Mouse (Mus musculus) CH12.LX (cell line): ENCODE measurements at regions not wholly inside any gene's neighbourhood (a gene's known extent, or its start where the extent isn't known, plus 50 kb on each side); places are given as distances from the start of the nearest gene placed in this dataset.

Source experiments
- DNase-seq: peaks from one replicate; pipeline ENCODE4 v3.0.0-alpha.2; 2013; ENCODE audit errors: extremely low read depth
- H3K27ac ChIP-seq: 2 replicates; pipeline ENCODE4 v1.5.1; 2012; ENCODE audit warnings: low read depth, mild to moderate bottlenecking, control low read depth, moderate library complexity; ENCODE audit not compliant: insufficient read depth
- H3K27me3 ChIP-seq: replicated peaks from 2 replicates; pipeline ENCODE3; 2012; ENCODE audit warnings: inconsistent platforms
- H3K36me3 ChIP-seq, 2 experiments: replicated peaks in 1 of 2; 2 replicates each; pipeline versions ENCODE3 to v1.6.1; 2012; ENCODE audit warnings: inconsistent platforms in 1 of 2, low read length in 1 of 2, mild to moderate bottlenecking in 1 of 2, mixed read lengths in 1 of 2, moderate library complexity in 1 of 2; ENCODE audit not compliant: control insufficient read depth in 1 of 2, insufficient read depth in 1 of 2
- H3K4me1 ChIP-seq, 2 experiments: 2 replicates each; pipeline ENCODE4 v1.6.1; 2012; ENCODE audit warnings: inconsistent platforms in 1 of 2, moderate library complexity in 1 of 2; ENCODE audit not compliant: insufficient read depth in 2 of 2, control insufficient read depth in 1 of 2
- H3K4me2 ChIP-seq: 2 replicates; pipeline ENCODE4 v1.6.1; 2012; ENCODE audit warnings: low read depth, mild to moderate bottlenecking, control low read depth; ENCODE audit not compliant: poor library complexity, insufficient read depth, severe bottlenecking
- H3K4me3 ChIP-seq, 3 experiments: fragments of 150-350 bp in 1 of 3; sonication (generic) in 1 of 3; replicated peaks in 1 of 3; 2 replicates each; pipeline versions ENCODE3 to v1.5.1; 2011 to 2012; ENCODE audit warnings: low read depth in 2 of 3, low read length in 2 of 3, mild to moderate bottlenecking in 2 of 3, moderate library complexity in 2 of 3, control low read depth in 1 of 3, improper control_type of control experiment in 1 of 3, inconsistent platforms in 1 of 3, mixed read lengths in 1 of 3; ENCODE audit not compliant: poor library complexity in 1 of 3
- H3K79me2 ChIP-seq: replicated peaks from 2 replicates; pipeline ENCODE4 v1.6.1; 2012; ENCODE audit warnings: mild to moderate bottlenecking, moderate library complexity; ENCODE audit not compliant: control insufficient read depth, poor library complexity, insufficient read depth, severe bottlenecking; ENCODE audit errors: extremely low read depth
- H3K9ac ChIP-seq: 2 replicates; pipeline ENCODE4 v1.6.1; 2012; ENCODE audit warnings: low read depth, mild to moderate bottlenecking, control low read depth, moderate library complexity; ENCODE audit not compliant: insufficient read depth
- H3K9me3 ChIP-seq: replicated peaks from 2 replicates; pipeline ENCODE3; 2012; ENCODE audit warnings: low read length, inconsistent platforms, mixed read lengths
- CHD2 ChIP-seq: IDR thresholded peaks from 2 replicates; pipeline ENCODE4 v1.6.1; 2011; ENCODE audit warnings: low read length, improper control_type of control experiment
- CTCF ChIP-seq, 2 experiments: IDR thresholded peaks in 1 of 2; conservative IDR thresholded peaks in 1 of 2; 2 replicates each; pipeline ENCODE4 v1.5.1; 2011 to 2012; ENCODE audit warnings: low read depth in 2 of 2, low read length in 2 of 2, improper control_type of control experiment in 1 of 2, inconsistent platforms in 1 of 2, mild to moderate bottlenecking in 1 of 2, moderate library complexity in 1 of 2
- E2F4 ChIP-seq: IDR thresholded peaks from 2 replicates; pipeline ENCODE4 v1.6.1; 2011; ENCODE audit warnings: low read depth, low read length, improper control_type of control experiment; ENCODE audit not compliant: insufficient replicate concordance
- ELF1 ChIP-seq: IDR thresholded peaks from 2 replicates; pipeline ENCODE4 v1.6.1; 2014; ENCODE audit warnings: low read depth, mild to moderate bottlenecking, inconsistent platforms, low read length, improper control_type of control experiment
- EP300 ChIP-seq: IDR thresholded peaks from 2 replicates; pipeline ENCODE4 v1.6.1; 2011; ENCODE audit warnings: low read length, improper control_type of control experiment
- JUN ChIP-seq: IDR thresholded peaks from 2 replicates; pipeline ENCODE4 v1.6.1; 2011; ENCODE audit warnings: low read depth, mild to moderate bottlenecking, low read length, improper control_type of control experiment, moderate library complexity; ENCODE audit not compliant: insufficient read depth
- JUND ChIP-seq: conservative IDR thresholded peaks from 2 replicates; pipeline ENCODE4 v1.6.1; 2011; ENCODE audit warnings: low read depth, low read length, improper control_type of control experiment
- KAT2A ChIP-seq: IDR thresholded peaks from 2 replicates; pipeline ENCODE4 v1.6.1; 2012; ENCODE audit warnings: low read length, improper control_type of control experiment, inconsistent platforms; ENCODE audit not compliant: insufficient replicate concordance
- MAFK ChIP-seq: IDR thresholded peaks from 2 replicates; pipeline ENCODE4 v1.6.1; 2011; ENCODE audit warnings: low read length, improper control_type of control experiment; ENCODE audit not compliant: insufficient replicate concordance
- MAZ ChIP-seq: IDR thresholded peaks from 2 replicates; pipeline ENCODE4 v1.6.1; 2012; ENCODE audit warnings: low read depth, mild to moderate bottlenecking, inconsistent platforms, low read length, improper control_type of control experiment, moderate library complexity
- PAX5 ChIP-seq: IDR thresholded peaks from 2 replicates; pipeline ENCODE4 v1.6.1; 2012; ENCODE audit warnings: low read length, inconsistent platforms, mixed read lengths
- RAD21 ChIP-seq: IDR thresholded peaks from 2 replicates; pipeline ENCODE4 v1.6.1; 2011; ENCODE audit warnings: low read depth, mild to moderate bottlenecking, low read length, improper control_type of control experiment, moderate library complexity
- SMC3 ChIP-seq: IDR thresholded peaks from 2 replicates; pipeline ENCODE4 v1.6.1; 2011; ENCODE audit warnings: low read depth, low read length, improper control_type of control experiment
- TCF12 ChIP-seq: IDR thresholded peaks from 2 replicates; pipeline ENCODE4 v1.6.1; 2014; ENCODE audit warnings: low read depth, mild to moderate bottlenecking, inconsistent platforms, low read length, improper control_type of control experiment
- UBTF ChIP-seq: IDR thresholded peaks from 2 replicates; pipeline ENCODE4 v1.6.1; 2012; ENCODE audit warnings: low read depth, mild to moderate bottlenecking, inconsistent platforms, low read length, improper control_type of control experiment, moderate library complexity
- USF1 ChIP-seq: IDR thresholded peaks from 2 replicates; pipeline ENCODE4 v1.6.1; 2014; ENCODE audit warnings: low read depth, mild to moderate bottlenecking, inconsistent platforms, low read length, improper control_type of control experiment
- USF2 ChIP-seq: conservative IDR thresholded peaks from 2 replicates; pipeline ENCODE4 v1.6.1; 2011; ENCODE audit warnings: low read depth, low read length, improper control_type of control experiment
- ZC3H11A ChIP-seq: IDR thresholded peaks from 2 replicates; pipeline ENCODE4 v1.6.1; 2012; ENCODE audit warnings: low read depth, mild to moderate bottlenecking, inconsistent platforms, low read length, improper control_type of control experiment
- ZKSCAN1 ChIP-seq: IDR thresholded peaks from 2 replicates; pipeline ENCODE4 v1.6.1; 2012; ENCODE audit warnings: low read depth, inconsistent platforms, low read length, improper control_type of control experiment, borderline replicate concordance
- ZMIZ1 ChIP-seq: IDR thresholded peaks from 2 replicates; pipeline ENCODE4 v1.6.1; 2012; ENCODE audit warnings: low read depth, mild to moderate bottlenecking, inconsistent platforms, low read length, improper control_type of control experiment
- dilution Hi-C: fragments of 300-500 bp; cut with MboI; formaldehyde crosslinking; loops from 2 replicates; pipeline ENCODE4 v1.14.3; 2020; ENCODE audit warnings: low sequenced_read_pairs; ENCODE audit not compliant: extremely low pct_unique_long_range_greater_than_20kb, extremely low pct_ligation_motif_present
- in situ Hi-C: fragments of 300-500 bp; cut with MboI; formaldehyde crosslinking; loops from 3 replicates; pipeline ENCODE4 v1.14.3; 2019; ENCODE audit warnings: low sequenced_read_pairs, low pct_ligation_motif_present, low pct_unique_long_range_greater_than_20kb, mixed read lengths

DNA sequence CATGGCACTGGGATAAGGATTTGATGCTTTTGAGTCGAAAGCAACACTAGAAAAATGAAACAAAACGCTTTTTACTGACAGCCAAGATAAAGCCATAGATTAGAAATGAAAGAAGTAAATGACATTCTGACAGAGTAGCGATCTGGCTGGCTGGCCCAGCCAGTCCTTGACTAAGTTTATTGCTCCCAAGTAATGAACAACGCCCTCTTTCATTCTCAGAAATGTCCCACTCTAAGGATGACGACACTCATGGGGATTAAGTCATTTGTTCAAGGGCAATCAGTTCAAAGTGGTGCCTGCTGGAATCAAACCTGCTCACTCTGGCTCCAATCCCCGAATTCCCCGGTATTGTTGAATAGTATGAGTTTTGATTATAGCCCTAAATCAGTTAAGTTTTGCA, 231.1 kb upstream of the F930015N05Rik start:
- in situ Hi-C loops: no loop called here
- Histone ChIP-seq H3K9ac (no peak overlapping the region), H3K27ac (no peak overlapping the region), H3K4me1 (no peaks in the 10 kb centered on the region), H3K27me3 (no peaks in the 10 kb centered on the region), H3K4me2 (no peak overlapping the region), H3K36me3 (no peaks in the 10 kb centered on the region), H3K9me3 (no peaks in the 10 kb centered on the region)
- dilution Hi-C loops: no loop called here
- DNase-seq: no peak
- no peak for TF ChIP-seq UBTF
- no peak for TF ChIP-seq ELF1
- no peak for TF ChIP-seq CHD2
- no peak for TF ChIP-seq USF2
- TF ChIP-seq KAT2A: no peak
- TF ChIP-seq SMC3: no peak
- no peak for TF ChIP-seq RAD21
- no peak for TF ChIP-seq MAZ
- no peak for TF ChIP-seq PAX5
- TF ChIP-seq JUN: no peak
- no peak for TF ChIP-seq CTCF (conservative IDR thresholded peaks at IDR 0.05 in 1 of 2, IDR thresholded peaks at IDR 0.05 in 1 of 2; ENCODE audit: low read depth in 2 of 2, low read length in 2 of 2)
- TF ChIP-seq ZMIZ1: no peak
- TF ChIP-seq E2F4: no peak
- no peak for TF ChIP-seq ZC3H11A
- no peak for TF ChIP-seq JUND
- no peak for TF ChIP-seq ZKSCAN1
- no peak for TF ChIP-seq TCF12
- TF ChIP-seq, all 38 proteins: peak for 0
- Histone ChIP-seq H3K4me3 (no peak overlapping the region), H3K79me2 (no peaks in the 10 kb centered on the region)

DNA sequence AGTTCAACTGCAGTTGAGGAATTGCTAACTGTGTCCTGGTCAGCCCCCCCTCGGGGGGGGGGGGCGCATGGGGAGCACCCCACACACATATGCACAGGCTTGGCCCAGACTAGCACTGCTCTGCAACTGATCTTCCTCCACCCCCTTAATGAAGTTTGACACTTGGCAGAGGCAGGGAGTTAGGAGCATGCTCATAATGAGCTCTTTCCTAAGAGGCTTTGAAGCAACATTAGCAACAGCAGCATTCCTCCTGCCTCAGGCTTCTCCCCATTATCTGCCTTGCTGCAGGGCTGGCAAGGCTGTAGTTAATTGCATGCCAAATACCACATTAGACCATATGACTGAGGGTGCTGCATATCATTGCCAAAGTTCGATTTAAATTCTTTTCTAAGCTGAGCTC, 235.4 kb upstream of the F930015N05Rik start:
- H3K79me2 ChIP-seq: no peaks in the 10 kb centered on the region
- no peak overlapping the region for H3K9ac ChIP-seq
- no peak for TF ChIP-seq MAFK
- TF ChIP-seq JUN: no peak
- TF ChIP-seq TCF12: no peak
- TF ChIP-seq USF1: no peak
- TF ChIP-seq EP300: no peak
- H3K4me3 ChIP-seq: no peak overlapping the region
- no peak overlapping the region for H3K27ac ChIP-seq
- no peaks in the 10 kb centered on the region for H3K36me3 ChIP-seq
- H3K4me2 ChIP-seq: no peak overlapping the region
- H3K9me3 ChIP-seq: peaks cover 8% of the 10 kb centered on the region
- 0 out of 4 replicates have a peak, but pooled peaks cover 0 to 3% of the 10 kb centered on the region in 2 experiments for H3K4me1 ChIP-seq
- H3K27me3 ChIP-seq: no peaks in the 10 kb centered on the region
- in situ Hi-C loops (no loop called here), dilution Hi-C loops (no loop called here)
- DNase-seq: no peak
